ENCODE assay signal across 8 mouse cellular contexts in genomic region chr17:84044472-84044936, GRCm38 (mm10).
DNase-seq lines count a peak whose midpoint lies in the region; ATAC-seq lines count a peak whose summit lies in the region.

No protein-coding gene starts in this region.

- ATAC-seq in intestine, embryonic 14.5 days (replicated peaks; ENCODE audit: low FRiP score, low TSS enrichment, low read depth), result peak; percentile 87

- peak overlapping the region; percentile 28; the same call in 1 of the 2 replicates for H3K27ac ChIP-seq in intestine, embryonic 14.5 days (ENCODE audit: low read depth)

- no peak overlapping the region for H3K4me2 ChIP-seq in intestine, embryonic 14.5 days (ENCODE audit: low read length)

- no peaks in the 10 kb centered on the region; the same call in 1 of the 2 replicates for H3K9me3 ChIP-seq in intestine, embryonic 14.5 days (ENCODE audit: control insufficient read depth, low read length)

- H3K4me1 ChIP-seq in intestine, embryonic 14.5 days (replicated peaks; ENCODE audit: control insufficient read depth, insufficient read depth, low read length), result peaks cover 28% of the 10 kb centered on the region

- H3K36me3 ChIP-seq in intestine, embryonic 14.5 days (ENCODE audit: control insufficient read depth, insufficient read depth, low read length), result no peaks in the 10 kb centered on the region

- no peaks in the 10 kb centered on the region for H3K27me3 ChIP-seq in intestine, embryonic 14.5 days (replicated peaks; ENCODE audit: control insufficient read depth, insufficient read depth, low read length)

- H3K4me3 ChIP-seq in intestine, embryonic 14.5 days (ENCODE audit: low read depth, low read length), result no peak overlapping the region

- peak; percentile 60 for DNase-seq in adrenal gland, adult 2 months
- DNase-seq in adrenal gland, adult 18-20 months (ENCODE audit: low spot score in 2 of 2), result no peak
- peak; percentile 86 for DNase-seq in embryo, embryonic 11 days
- peak; percentile 81 for DNase-seq in intestine, embryonic 14.5 days (ENCODE audit: low spot score)
- DNase-seq in lung, adult 18-20 months, result peak; percentile 47 to 56
- no peak for DNase-seq in testis, postnatal 14 days (ENCODE audit: low spot score)
- DNase-seq in cerebellum, adult 9-11 months, result no peak
- no peak for DNase-seq in cerebellum, adult 8-10 months

- WGBS in intestine, embryonic 14.5 days, result 11% methylated on average over 5 of the region's 5 CpGs

- no peak overlapping the region for H3K9ac ChIP-seq in intestine, embryonic 14.5 days (ENCODE audit: low read length)

Comparison
In these comparisons a context has a peak if more than half of its experiments do, and no peak if none do; other contexts are left out.
1. DNase-seq: peak in adrenal gland, adult 2 months (single experiment), embryo, embryonic 11 days (single experiment), intestine, embryonic 14.5 days (single experiment) and lung, adult 18-20 months (2 of 2); none in adrenal gland, adult 18-20 months (0 of 2), testis, postnatal 14 days (single experiment), cerebellum, adult 9-11 months (single experiment) and cerebellum, adult 8-10 months (single experiment).